Mouse (Mus musculus) erythroblast, adult 5-6 weeks (primary cell): ENCODE measurements around the gene Nin. TPM values are rescaled to one million over a fixed set of nuclear protein-coding genes. Genes with fewer than 3 reads are reported as not detected.
"Not testable (repeated sequence)": the region's sequence is repeated elsewhere in the genome, so short reads cannot be mapped to it uniquely, and the experiment has no call there.

Experiments
- ATAC-seq: replicated peaks from 2 replicates; pipeline ENCODE4 v1.8.0; 2016; ENCODE audit warnings: moderate number of reproducible peaks, mild to moderate bottlenecking, moderate TSS enrichment, inconsistent platforms; ENCODE audit not compliant: poor library complexity, low FRiP score, severe bottlenecking
- total RNA-seq, 2 experiments: library from RNA; stranded (forward) in 1 of 2; stranded (reverse) in 1 of 2; fragments of 150-400 nt in 1 of 2; fragments of 200-764, 138-1000 nt in 1 of 2; gene quantifications; 2 replicates each; pipeline versions ENCODE4 v1.2.3 to v1.2.4; 2015 to 2017; ENCODE audit warnings: low replicate concordance in 2 of 2

Gene Nin
- total RNA-seq (2015; ENCODE audit: low replicate concordance) (25.7 and 43.9 TPM in 2 replicates), total RNA-seq (2017; ENCODE audit: low replicate concordance) (42.9 and 61.9 TPM in 2 replicates)

GRCm38 (mm10) chr12:70113351-70113750 is at the start of gene Nin:
TSS of gene Nin (minus strand) at chr12:70113717.
- ATAC-seq: no peak

DNA sequence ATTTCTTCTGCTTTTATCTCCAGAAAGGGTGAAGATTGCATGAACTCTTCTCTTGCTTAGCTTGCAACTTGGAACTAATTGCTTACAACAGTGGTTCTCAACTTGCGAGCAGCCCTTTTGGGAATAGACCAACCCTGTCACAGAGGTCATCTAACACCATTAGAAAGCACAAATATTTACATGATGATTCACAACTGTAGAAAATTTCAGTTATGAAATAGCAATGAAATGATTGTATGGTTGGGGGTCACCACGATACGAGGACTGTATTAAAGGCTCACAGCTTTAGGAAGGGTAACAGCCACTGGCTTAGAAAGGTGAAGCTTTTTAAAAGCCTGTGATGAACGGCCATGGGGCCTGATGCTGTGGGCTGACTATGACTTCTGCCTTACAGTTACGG is 47.5 kb upstream of the Nin start:
- ATAC-seq: no peak

GRCm38 (mm10) chr12:70157292-70158066 is 44.0 kb upstream of the Nin start:
- no peak for ATAC-seq

DNA sequence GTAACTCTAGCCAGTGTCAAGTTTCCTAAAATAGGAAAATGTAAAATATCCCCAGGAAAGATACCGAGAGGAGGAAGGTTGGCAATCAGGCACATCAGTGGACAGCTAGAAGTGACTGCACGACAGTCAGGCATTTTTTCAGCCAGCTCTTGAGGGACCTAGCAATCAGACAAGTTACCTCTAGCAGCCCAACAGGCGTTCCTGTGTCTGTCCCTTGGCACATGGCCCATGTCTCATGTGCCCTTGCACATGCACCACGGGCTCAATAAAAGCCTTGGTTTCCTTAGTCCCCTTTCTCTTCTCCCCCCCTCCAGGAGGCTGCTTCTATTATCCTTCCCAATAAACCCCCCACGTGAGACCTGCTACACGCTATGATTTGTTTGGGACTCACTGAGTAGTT is 42.7 kb upstream of the Nin start:
- ATAC-seq: no peak

DNA sequence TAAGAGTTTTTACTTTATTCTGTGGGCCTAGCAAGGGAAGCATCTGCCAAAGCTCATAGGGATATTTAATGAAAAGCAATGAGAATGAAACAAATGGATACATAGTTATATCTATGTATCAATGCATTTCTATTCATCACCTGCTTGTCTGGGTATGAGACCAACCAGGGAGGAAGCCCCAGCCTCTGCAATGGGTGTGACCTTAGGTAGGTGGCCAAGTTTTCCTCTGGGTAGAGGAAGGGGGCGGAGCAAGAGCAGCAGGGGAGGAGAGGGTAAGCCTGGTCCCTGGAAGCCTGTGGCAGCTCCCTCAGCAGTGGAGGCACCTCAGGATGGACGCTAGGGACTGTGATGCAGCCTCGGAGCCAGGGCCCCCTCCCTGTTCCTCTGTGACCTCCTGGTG is 40.3 kb upstream of the Nin start, which contains the start of gene Abhd12b:
TSS of gene Abhd12b (plus strand) at position 301 of the 400 bp plus-strand sequence.
- no peak for ATAC-seq

GRCm38 (mm10) chr12:70148631-70149265 is 35.2 kb upstream of the Nin start:
- no peak for ATAC-seq

DNA sequence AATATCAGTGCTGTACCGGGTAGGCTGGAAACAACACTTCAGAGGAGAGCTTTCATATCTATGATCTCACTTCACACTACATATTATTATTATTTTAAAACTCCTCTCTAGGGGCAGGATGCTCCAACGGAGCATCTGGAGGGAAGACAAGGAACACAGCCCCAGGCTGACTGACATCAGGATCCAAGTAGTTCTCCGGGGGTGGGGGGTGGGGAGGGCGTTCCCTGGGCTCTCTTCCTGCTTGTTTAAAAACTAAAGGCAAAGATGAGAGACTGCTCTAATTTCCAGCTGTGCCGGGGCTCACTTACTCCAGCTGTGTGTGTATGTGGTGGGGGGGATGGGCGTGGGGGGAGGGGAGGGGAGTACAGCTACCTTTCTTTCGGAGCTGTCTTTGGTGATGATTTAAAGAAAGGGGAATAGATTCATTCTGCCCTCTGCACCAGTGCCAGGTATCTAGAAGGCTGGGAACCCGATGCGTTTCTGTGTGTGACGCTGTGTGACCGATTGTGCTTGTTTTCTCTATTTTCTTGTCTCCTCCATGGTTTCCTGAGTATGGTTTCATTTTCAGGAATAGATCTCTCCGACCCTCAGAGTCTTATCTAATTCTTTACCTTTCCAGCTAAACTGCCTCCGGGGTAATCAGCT is 34.6 kb upstream of the Nin start:
- ATAC-seq: no peak

DNA sequence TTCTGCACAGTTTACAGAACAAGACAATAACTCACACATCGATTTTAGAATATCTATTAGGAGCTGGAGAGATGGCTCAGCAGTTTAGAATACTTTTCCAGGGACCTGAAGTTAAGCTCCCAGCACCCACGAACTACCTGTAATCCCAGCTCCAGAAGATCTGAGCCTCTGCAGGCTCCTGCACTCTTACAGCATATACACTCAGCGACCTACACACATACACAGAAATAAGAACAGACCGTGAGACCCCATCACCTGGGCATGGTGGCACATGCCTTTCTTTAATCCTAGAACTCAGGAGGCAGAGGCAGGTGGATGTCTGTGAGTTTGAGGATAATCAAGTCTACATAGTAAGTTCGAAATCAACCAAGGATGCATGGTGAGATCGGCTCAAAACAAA is 32.1 kb upstream of the Nin start:
- ATAC-seq: no peak

GRCm38 (mm10) chr12:70144637-70145448 is 31.3 kb upstream of the Nin start:
- ATAC-seq: peak; percentile 78

- ATAC-seq: not testable (repeated sequence)
Observed at GRCm38 (mm10) chr12:70144106-70144587, 30.6 kb upstream of the Nin start.

DNA sequence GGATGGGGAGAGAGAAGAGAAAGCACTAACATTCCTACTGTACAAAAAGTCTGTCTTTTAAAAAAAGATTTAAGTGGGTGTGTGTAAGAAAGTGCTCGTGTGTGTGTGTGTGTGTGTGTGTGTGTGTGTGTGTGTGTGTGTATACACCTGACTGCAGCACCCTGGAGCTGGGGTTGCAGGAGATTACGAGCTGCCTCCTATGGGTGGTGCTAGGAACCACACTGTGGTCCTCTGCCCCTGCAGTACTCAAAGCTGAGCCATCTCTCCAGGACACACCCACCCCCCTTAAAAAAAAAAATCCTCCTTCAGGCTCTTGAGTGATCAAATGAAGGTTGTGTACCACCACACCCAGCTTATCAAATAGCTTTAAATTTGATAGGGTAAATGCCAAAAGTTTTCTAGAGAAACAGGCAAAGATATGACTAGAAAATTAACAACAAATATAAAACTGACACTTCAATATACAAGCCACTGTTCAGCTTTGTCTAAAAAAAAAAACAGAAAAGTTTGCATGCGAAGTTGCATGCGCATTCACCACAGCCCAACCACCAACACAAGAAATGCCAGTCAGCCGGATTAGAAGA is 27.6 kb upstream of the Nin start:
- no peak for ATAC-seq

- ATAC-seq: no peak
Observed at GRCm38 (mm10) chr12:70140542-70140941, 27.0 kb upstream of the Nin start.

GRCm38 (mm10) chr12:70139871-70140270 is 26.4 kb upstream of the Nin start:
- no peak for ATAC-seq

DNA sequence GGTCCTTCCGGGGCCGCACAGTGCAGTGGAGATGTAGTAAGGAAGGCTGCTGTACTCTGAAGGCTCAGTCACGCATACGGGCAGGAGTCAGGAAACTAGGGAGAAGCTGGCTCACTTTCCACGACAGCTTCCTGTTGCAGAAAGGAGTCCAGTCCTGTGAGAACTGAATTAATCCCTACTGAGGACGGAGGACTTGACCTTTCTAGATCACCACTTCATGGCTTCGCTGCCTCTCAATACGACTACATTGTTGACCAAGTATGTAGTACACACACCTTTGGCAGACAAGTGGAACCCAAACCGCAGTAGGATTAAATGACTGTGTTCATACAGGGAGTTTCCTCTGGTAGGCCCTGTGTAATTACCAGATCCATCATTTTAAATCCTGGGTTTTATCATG is 24.1 kb upstream of the Nin start:
- no peak for ATAC-seq

DNA sequence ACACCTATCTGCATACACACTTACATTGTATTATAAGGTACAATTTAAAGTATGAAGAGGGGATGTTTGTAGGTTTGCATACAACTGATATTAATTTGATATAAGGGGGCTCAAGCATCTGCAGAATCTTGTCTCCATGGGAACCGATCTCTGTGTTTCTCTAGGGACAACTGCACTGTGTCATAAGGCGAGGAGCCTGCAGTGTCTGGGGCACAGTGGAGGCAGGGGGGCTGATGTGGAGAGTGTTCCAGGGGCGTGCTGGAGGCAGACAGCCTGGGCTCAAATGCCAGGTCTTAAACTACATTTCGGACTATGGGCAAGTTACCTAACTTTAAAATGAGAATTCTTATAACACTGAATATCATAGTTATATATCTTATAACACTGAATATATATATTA is 23.6 kb upstream of the Nin start:
- no peak for ATAC-seq

DNA sequence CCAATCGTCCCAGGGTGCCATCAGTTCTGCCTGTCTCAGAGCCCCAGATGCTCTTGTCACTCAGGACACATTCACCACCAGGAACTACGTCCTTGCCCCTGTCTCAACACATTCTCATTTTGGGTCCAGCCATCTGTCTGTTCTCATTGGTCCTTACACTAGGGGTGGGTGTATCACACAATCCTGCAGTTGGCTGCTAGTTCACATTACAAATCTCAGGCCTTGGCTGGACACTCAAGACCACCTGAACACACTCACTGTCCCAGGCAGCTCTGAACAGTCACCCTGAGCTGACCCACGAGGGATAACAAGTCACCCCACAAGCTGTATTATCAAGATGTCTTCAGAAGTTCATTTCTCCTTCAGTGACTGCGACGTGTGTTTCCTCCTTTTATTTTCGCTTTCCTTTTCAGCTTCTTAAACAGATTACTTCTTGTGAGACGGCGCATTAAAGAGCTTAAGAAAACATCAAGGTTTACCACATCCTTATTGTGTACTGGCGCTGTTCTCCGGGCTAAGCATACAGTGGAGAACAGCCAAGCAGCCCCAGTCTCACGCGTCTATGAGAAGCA is 22.8 kb upstream of the Nin start:
- no peak for ATAC-seq

DNA sequence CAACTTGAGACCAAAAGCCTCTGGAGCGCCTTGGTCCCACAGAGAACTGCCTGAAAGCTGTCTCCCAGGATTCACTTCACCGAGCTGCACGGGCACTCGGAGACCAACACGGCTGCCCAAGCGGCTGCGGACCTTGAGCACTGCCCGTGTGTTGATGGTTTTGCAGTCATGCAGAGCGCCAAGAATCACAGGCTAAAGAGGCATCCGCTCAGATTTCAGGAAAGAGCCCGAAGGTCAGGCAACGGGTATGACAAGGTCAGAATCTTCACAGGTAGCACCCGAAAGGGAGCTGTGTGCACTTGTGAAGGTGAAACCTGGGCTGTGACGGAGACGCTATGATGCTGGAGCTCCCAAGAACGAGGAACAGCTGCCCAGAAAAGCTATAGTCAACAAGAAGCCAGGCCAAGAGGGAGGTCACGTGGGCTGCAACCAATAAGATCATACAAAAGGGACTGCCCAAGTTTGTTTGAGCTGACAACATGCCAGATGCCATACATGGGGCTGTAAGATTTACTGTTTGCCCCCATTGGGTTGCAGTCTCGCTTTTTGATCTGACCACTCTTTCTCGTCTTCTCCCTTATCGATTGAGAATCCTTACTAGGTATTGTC is 21.2 kb upstream of the Nin start:
- no peak for ATAC-seq

GRCm38 (mm10) chr12:70131042-70131675 is 17.6 kb upstream of the Nin start:
- no peak for ATAC-seq
